Mouse (Mus musculus): ENCODE data around the gene Tst.

The Tst gene

DNA sequence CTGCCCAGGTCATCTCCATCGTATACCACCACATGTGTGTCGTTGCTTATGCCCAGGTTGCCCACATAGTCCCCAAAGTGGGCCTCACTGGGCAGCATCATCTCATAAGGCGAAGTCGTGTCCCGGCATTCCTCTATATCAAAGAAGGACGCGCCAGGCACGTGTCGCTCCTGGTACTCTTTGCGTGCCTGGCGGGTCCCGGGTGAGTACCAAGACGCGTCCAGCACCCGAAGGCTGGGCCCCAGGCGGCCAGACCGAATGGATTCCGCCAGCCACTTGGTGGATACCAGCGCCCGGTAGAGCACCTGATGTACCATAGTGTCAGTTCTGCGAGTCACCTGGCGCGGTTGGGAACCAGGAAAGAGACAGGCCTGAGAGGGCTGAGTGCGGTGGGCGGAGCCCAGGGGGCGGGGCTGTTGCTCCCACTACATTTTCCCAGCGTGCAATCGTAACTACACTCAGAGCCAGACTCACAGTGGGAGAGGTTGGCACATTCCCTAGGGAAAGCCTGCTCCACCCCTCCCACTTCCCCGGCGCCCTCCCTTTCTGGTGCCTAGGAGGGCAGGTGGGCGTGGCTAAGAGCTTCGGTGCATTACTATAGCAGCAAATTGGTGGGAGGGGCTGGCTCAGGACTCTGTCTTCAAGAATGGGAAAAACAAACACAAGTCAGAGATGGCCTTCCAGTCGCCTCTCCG, at the start of gene Tst:
Gene Tst, minus strand, starts transcription at position 391 of the 695 bp plus-strand sequence.
- peak; percentile 64 to 68 for DNase-seq

GRCm38 (mm10) chr15:78455168-78455567, 49.5 kb upstream of the Tst start:
- DNase-seq: no peak

- no peak for DNase-seq
Measured at GRCm38 (mm10) chr15:78452929-78453328, 47.2 kb upstream of the Tst start.

DNA sequence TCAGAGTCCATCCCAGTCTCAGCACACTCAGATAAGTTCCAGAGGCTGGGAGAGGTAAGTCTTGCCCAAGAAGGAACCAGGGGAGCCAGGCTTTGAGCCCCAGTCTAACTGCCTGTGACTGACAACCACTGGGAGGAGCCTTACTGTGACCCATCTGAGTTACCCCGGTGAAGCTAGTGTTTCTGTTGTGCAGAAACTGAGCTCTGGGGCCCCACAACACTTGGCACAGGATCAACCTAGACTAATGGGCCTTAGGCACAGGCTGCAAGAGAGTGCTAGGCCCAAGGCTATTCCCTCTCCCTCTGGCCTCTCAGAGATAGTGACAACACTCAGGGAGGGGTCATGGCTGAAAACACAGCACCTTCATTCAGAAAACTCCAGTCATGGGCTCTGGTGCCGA, 45.5 kb upstream of the Tst start:
- no peak for DNase-seq

- no peak for DNase-seq
Measured at GRCm38 (mm10) chr15:78450419-78450768, 44.7 kb upstream of the Tst start.

- DNase-seq: peak; percentile 68 to 72
Measured at GRCm38 (mm10) chr15:78449694-78450418, 44.1 kb upstream of the Tst start.

GRCm38 (mm10) chr15:78449131-78449530, 43.4 kb upstream of the Tst start:
- DNase-seq: no peak

DNA sequence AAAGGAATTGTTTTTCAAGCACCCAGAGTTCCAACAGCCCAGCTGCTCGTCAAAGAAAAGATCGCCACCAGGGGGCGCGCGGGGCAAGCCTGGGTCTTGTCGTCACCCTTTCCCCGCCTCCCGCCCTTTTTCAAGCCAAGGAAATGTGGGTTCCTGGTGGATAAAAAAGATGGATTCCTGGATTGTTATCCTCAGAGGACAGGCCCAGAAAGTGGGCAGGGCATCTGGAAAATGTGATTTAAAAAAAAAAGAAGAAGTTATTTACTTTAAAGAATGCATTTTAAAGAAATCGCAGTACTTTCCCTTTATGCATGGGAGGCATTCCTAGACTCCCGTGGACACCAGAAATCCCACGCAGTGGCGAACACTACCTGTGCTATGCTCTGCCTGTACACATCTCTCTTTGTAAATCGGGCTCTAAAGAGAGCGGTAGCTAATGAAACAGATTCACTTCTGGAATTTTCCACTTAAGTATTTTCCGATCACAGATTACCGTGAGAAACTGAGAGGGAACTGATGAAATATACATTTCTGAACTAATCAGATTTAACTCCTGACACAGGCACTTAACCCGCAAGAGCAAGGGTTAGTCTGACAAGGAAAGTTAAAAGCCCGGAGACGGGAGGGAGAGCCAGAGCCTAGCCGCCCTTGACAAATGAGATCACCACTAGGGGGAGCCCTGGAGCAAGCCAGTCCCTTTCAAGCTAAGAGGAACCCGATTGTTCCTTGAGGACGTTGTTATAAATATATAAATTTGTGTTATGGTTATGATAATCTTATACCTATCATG, 42.2 kb upstream of the Tst start:
- peak; percentile 94 to 95 for DNase-seq

- no peak for DNase-seq
Measured at GRCm38 (mm10) chr15:78447121-78447520, 41.4 kb upstream of the Tst start.

- no peak for DNase-seq
Measured at GRCm38 (mm10) chr15:78443857-78444256, 38.1 kb upstream of the Tst start.

GRCm38 (mm10) chr15:78442231-78442630, 36.5 kb upstream of the Tst start:
- no peak for DNase-seq

- no peak for DNase-seq
Measured at GRCm38 (mm10) chr15:78438973-78439372, 33.3 kb upstream of the Tst start.

- no peak for DNase-seq
Measured at GRCm38 (mm10) chr15:78438505-78438904, 32.8 kb upstream of the Tst start.

DNA sequence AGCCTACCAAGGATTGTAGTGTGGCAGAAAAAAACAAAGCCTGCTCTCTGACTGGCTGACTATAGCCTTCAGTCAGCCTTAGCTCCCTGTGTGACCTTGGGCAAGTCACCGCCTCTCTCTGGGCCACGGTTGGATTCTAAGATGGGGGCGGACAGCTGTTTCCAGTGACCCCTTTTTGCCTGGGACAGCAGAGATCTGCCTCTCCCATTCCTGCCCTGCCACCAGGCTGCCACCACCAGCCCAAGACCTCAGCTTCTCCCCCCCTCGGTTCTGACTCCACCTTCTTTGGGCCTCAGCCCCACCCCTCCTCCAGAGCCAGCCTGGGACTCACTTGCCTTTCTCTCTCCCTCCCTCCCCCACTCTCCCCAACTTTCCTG, 32.3 kb upstream of the Tst start:
- no peak for DNase-seq

DNA sequence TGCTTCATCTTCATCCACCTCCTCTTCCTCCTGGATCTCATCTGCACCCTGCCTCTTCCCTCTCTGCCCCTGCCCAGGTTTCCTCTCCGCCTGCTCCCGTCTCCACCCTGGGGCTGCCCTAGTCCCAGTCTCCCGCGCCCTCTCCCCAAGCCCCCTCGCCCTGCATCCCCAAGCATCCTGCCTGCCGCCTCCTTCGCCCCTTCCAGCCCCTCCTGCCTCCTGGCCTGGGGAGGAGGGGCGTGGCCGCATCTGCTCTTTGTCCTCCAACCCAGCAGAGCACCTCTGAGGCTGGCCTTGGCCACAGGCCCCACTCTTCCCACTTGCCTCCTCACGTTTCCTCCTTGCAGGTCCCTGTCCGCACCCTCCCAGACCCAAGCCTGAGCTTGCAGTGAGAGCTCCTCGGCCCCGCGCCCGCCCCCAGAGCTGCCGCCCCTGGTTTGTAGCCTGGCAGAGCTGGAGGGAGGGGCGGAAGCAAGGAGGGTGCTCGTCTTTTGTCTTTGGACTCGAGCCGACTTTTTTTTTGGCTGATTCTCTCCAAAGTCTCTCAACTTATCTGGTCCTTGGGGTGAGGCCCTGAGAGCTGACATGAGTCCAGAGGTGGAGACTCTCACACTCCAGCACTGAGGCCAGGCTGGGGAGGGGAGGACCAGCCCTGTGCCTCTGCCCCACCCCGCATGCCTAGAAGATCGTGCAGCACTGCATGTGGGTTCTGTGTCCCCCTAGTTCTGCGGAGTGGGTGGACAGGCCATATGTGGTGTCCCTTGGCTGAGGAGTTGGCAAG, 31.7 kb upstream of the Tst start:
- no peak for DNase-seq

DNA sequence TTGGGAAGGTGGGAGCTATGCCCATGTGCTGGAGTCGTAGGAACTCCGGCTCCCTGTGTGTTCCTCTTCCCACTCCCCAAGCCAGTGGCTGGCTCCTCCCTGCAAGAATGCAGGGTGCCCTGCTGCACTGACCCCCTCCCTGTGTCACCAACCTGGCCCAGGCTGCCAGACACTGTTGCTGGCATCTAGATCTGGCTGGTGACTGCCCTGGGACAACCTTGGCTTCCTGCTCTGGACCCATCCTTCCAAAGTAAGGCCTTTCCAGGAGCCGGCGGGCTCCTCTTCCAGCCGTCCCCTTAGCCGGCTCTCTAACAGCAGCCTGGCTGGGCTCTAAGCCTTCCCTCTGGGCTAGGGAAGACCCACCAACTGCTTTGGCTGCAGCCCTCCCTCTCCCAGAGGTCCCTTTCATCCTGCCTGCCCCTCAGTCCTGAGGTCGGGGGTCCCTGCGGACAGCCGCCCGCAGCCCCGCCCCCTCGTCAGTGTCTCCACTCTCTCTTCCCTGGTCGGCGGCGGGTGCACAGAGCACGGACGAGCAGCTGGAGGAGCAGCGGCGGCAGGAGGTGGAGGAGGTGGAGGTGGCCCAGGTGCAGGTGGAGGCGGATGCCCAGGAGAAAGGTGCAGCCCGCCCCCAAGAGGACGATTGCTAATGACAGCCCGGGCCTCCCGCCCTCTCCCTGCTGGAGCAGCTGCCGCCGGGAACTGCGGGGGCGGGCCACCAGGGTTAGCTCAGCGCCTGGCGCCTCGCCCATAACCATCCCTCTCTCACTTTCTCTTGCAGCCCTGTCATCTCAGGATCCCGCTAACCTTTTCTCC, 30.9 kb upstream of the Tst start:
- DNase-seq: no peak

GRCm38 (mm10) chr15:78435681-78436080, 30.0 kb upstream of the Tst start:
- DNase-seq: no peak

- peak in 1 of 2 experiments; percentile 17 for DNase-seq
Measured at GRCm38 (mm10) chr15:78434896-78435520, 29.3 kb upstream of the Tst start.

DNA sequence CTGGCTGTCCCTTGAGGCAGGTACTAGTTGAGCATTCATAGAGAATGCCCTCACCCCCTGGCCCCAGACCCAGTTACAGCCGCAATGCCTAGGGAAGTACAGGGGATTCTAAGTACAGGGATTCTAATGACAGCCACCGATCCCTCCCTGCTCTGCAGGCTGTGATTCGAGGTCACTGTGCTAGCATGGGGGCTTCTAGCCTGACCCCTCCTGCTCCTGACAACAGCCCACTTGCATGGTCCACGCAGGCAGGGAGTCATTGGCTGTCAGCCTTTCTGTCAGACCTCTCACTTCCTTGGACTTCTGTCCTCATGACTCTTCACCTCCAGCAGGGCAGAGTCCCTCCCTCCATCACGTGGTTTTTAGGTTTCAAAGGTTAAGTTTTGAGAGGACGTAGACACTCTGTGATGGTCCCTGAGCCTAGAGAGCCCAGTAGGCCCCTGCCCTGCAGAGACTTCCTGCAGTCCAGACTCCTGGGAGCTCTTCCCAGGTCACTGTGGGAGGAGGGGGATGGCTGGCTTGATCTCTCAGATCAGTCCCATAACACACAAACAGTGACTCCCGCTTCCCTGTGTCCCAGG, 25.9 kb upstream of the Tst start:
- no peak for DNase-seq

GRCm38 (mm10) chr15:78430874-78431273, 25.2 kb upstream of the Tst start:
- DNase-seq: no peak

Measured in B cell, adult 2 months (primary cell).